Mouse (Mus musculus) testis, adult 2 months (tissue): ENCODE measurements around the gene Zfp322a.

ENCODE experiments used
- CTCF ChIP-seq: fragments of 200-500 bp; IDR thresholded peaks from 2 replicates; pipeline ENCODE4 v1.5.1; 2012; ENCODE audit warnings: low read depth, mild to moderate bottlenecking, inconsistent platforms, low read length, moderate library complexity; ENCODE audit not compliant: control insufficient read depth, insufficient read depth, insufficient replicate concordance
- POLR2A ChIP-seq: fragments of 200-500 bp; IDR thresholded peaks from 2 replicates; pipeline ENCODE4 v1.6.1; 2012; ENCODE audit warnings: low read depth, mild to moderate bottlenecking, inconsistent platforms, low read length, moderate library complexity; ENCODE audit not compliant: control insufficient read depth

DNA sequence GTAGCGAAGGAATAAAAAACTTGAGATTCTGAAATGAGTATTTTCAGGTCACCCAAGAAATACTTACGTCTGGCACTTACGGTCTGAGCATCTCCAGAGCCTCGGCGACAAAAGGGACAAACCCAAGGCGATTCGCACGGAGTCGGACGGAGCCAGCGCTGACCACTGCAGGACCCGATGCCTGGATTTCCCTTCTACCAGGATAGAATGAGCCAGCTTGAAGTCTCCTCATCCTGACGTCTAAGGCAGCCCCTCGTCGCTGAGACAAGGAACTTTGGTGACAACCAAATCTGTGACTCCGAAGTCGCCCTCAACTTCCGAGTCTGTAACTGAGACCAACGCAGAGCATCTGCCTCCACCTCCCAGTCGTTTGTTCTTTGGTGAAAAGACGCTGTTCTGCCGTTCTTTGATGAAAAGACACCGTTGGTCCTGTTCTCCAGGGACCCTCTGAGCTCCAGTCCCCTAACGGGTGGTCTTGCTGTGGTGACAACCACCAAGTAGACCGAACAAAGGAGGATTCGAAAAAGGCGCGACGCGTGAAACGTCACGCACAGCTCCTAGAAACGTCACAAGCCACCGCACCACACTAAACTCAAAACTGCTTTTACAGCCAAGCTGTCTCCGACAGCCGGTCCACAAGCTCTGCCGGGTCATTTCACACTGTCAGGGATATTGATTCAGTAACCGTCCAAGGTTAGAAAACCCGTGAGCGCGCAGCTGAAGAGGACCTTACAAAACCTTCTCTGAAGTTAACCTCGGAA, 55.9 kb downstream of the Zfp322a start:
- TF ChIP-seq POLR2A, result peak; percentile 70; the same call in 1 of the 2 replicates
- no peak for TF ChIP-seq CTCF
